Mouse (Mus musculus) forebrain, embryonic 11.5 days (tissue): ENCODE results near the gene Gm14443. TPM values are rescaled to one million over a fixed set of nuclear protein-coding genes. Genes with fewer than 3 reads are reported as not detected.
"Not testable (repeated sequence)": the region's sequence is repeated elsewhere in the genome, so short reads cannot be mapped to it uniquely, and the experiment has no call there.

Source experiments
- ATAC-seq: fragments of 200-750 bp; cut with Nextera tagmentation; replicated peaks from 2 replicates; pipeline ENCODE4 v1.8.0; 2017; ENCODE audit warnings: moderate TSS enrichment; ENCODE audit not compliant: low FRiP score
- DNase-seq: peaks from one replicate; pipeline ENCODE4 v3.0.0-alpha.2; 2017; ENCODE audit warnings: low spot score
- H3K27ac ChIP-seq: fragments of 300-500 bp; sonication (generic); 2 replicates; pipeline ENCODE4 v1.5.1; 2014; ENCODE audit warnings: low read depth, low read length
- H3K27me3 ChIP-seq: fragments of 300-500 bp; sonication (generic); 2 replicates; pipeline ENCODE4 v1.6.1; 2014; ENCODE audit warnings: mild to moderate bottlenecking, low read length, mixed read lengths; ENCODE audit not compliant: control insufficient read depth, insufficient read depth
- H3K36me3 ChIP-seq: fragments of 300-500 bp; sonication (generic); 2 replicates; pipeline ENCODE4 v1.6.1; 2014; ENCODE audit warnings: mild to moderate bottlenecking, low read length, moderate library complexity, mixed read lengths; ENCODE audit not compliant: control insufficient read depth, insufficient read depth
- H3K4me1 ChIP-seq: fragments of 300-500 bp; sonication (generic); replicated peaks from 2 replicates; pipeline ENCODE4 v1.6.1; 2014; ENCODE audit warnings: low read length, mixed read lengths; ENCODE audit not compliant: control insufficient read depth, insufficient read depth
- H3K4me2 ChIP-seq: fragments of 300-500 bp; sonication (generic); 2 replicates; pipeline ENCODE4 v1.6.1; 2014; ENCODE audit warnings: low read depth, mild to moderate bottlenecking, low read length, moderate library complexity, mixed read lengths; ENCODE audit not compliant: severe bottlenecking
- H3K4me3 ChIP-seq: fragments of 300-500 bp; sonication (generic); 2 replicates; pipeline ENCODE4 v1.5.1; 2014; ENCODE audit warnings: low read depth, low read length
- H3K9ac ChIP-seq: fragments of 300-500 bp; sonication (generic); 2 replicates; pipeline ENCODE4 v1.6.1; 2014; ENCODE audit warnings: low read length
- H3K9me3 ChIP-seq: fragments of 300-500 bp; sonication (generic); 2 replicates; pipeline ENCODE4 v1.6.1; 2016; ENCODE audit warnings: low read length, mixed read lengths; ENCODE audit not compliant: control insufficient read depth
- WGBS: fragments of 180-500 bp; shearing (Covaris S2); extraction: QIAGEN DNeasy Blood & Tissue Kit; methylation state at CpG from one replicate; pipeline ENCODE4 v1.1.7; 2014; 5-methylcytosine and 5-hydroxymethylcytosine counted together
- polyA plus RNA-seq: library from polyadenylated mRNA; unstranded; fragments of >200 nt; fragmentation: Nextera tagmentation; extraction: Ambion mirVana; gene quantifications from 2 replicates; pipeline ENCODE4 v1.2.1, GENCODE M21; 2014

Gene Gm14443
- polyA plus RNA-seq, 1 experiment from 2014 or later: 1.3 TPM

DNA sequence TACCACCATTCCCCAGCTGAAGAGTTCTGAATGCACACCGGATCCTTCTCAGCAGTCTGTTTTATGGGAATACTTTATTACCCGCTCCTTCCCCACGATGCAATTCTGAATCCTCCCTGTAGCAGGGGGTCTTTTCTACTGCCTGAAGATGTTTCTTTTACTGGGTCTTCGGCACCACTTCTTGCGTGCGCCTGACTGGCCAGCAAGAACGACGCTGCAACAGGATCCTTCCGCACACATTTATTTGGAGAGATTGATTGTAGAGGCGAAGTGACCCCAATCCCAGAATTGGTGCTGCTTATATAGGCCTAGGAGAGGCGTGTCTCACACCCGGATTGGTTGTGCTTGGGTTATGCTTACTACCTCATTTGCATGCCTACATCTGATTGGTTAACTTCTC is 10.6 kb downstream of the Gm14443 start:
- not testable (repeated sequence) for H3K9me3 ChIP-seq, H3K9ac ChIP-seq, H3K4me1 ChIP-seq, ATAC-seq, DNase-seq, H3K27ac ChIP-seq, H3K4me2 ChIP-seq, H3K36me3 ChIP-seq, H3K27me3 ChIP-seq, H3K4me3 ChIP-seq
- WGBS: 94% methylated on average over 12 of the region's 12 CpGs

- ATAC-seq, H3K9ac ChIP-seq, H3K27me3 ChIP-seq, DNase-seq, H3K4me3 ChIP-seq, H3K27ac ChIP-seq, H3K9me3 ChIP-seq, H3K4me2 ChIP-seq, H3K36me3 ChIP-seq, H3K4me1 ChIP-seq: not testable (repeated sequence)
- WGBS: 93% methylated on average over 4 of the region's 4 CpGs
Measured at GRCm38 (mm10) chr2:175161438-175161837, 14.2 kb downstream of the Gm14443 start.

GRCm38 (mm10) chr2:175158642-175159041 is 17.0 kb downstream of the Gm14443 start:
- Histone ChIP-seq H3K27me3 (no peaks in the 10 kb centered on the region), H3K27ac (no peak overlapping the region), H3K4me1 (no peaks in the 10 kb centered on the region), H3K4me2 (no peak overlapping the region), H3K4me3 (no peak overlapping the region), H3K9ac (no peak overlapping the region), H3K36me3 (no peaks in the 10 kb centered on the region), H3K9me3 (no peaks in the 10 kb centered on the region; the same call in 1 of the 2 replicates)
- DNase-seq (no peak), ATAC-seq (no peak)
- WGBS: 89% methylated on average over 3 of the region's 3 CpGs

DNA sequence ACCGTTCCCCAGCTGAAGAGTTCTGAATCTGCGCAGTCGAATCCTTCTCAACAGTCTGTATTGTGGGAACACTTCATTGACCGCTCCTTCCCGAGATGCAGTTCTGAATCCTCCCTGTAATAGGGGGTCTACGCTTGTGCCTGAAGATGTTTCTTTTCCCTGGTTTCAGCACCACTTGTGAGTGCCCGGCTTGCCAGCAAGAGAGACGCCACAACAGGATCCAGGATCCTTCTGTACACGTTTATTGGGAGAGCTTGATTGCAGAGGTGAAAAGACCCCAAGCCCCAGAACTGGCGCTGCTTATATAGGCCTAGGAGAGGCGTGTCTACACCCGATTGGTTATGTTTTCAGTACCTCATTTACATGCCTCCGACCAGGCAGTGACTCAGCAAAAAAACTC is 19.0 kb downstream of the Gm14443 start:
- no peak overlapping the region for H3K27ac ChIP-seq
- no peaks in the 10 kb centered on the region for H3K36me3 ChIP-seq
- DNase-seq (no peak), ATAC-seq (no peak)
- H3K27me3 ChIP-seq: no peaks in the 10 kb centered on the region
- H3K4me1 ChIP-seq: no peaks in the 10 kb centered on the region
- H3K4me3 ChIP-seq: no peak overlapping the region
- no peak overlapping the region for H3K4me2 ChIP-seq
- H3K9ac ChIP-seq: no peak overlapping the region
- no peaks in the 10 kb centered on the region; the same call in 1 of the 2 replicates for H3K9me3 ChIP-seq
- WGBS: 91% methylated on average over 13 of the region's 13 CpGs

GRCm38 (mm10) chr2:175141993-175142295 is 33.7 kb downstream of the Gm14443 start, which contains the start of gene Gm14399:
Gm14399 (minus strand) TSS chr2:175142012.
- H3K27ac ChIP-seq, H3K4me1 ChIP-seq, H3K9me3 ChIP-seq, ATAC-seq, H3K36me3 ChIP-seq, H3K27me3 ChIP-seq, H3K9ac ChIP-seq, DNase-seq: not testable (repeated sequence)
- Histone ChIP-seq H3K4me3 (peak within 1 kb of the TSS; percentile 35), H3K4me2 (peak within 1 kb of the TSS; percentile 29; the same call in 1 of the 2 replicates)
- WGBS: 11% methylated on average over 1 of the region's 2 CpGs

DNA sequence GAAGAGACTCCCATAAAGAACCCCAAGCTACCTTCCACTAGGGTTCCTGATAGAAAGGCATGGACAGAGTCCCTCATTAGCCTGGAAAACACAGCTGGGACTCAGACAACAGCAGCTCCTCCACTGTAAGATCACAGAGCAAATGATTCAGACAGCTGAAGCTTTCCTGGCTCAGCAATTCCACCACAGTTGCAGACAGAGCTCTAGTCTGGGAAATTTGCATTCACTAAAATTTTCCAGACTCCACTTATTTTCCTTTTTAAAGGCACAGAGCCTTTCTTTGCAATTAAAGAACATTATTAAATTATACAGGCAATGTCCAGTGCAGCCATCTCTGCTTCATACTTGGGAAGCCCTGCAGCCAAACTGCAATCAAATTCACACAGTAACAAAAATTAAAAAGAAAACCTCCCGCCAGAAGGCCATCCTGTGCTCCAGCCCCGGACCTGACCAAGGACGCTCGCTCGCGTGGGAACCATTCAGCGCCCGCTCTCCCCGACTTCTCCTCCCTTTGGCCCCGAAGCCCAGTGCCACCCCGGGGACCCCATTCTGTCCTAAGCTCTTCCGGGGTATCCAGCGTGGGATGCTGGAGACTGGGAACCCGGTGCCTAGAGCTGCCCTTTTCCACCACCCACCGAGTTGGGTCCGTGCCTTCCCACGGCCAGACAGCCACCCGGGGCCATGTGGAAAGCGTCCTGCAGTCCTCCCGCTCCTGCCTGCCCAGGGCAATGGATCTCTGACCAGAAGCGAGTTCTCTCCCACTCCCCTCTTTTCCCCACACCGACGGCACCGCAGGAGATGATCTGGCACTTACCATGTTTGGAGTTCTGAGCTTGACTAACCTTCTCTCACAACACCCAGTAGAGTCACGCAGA is 34.3 kb downstream of the Gm14443 start:
- peak overlapping the region; percentile 29; the same call in 1 of the 2 replicates for H3K4me2 ChIP-seq
- DNase-seq, H3K27me3 ChIP-seq, ATAC-seq, H3K36me3 ChIP-seq, H3K9me3 ChIP-seq, H3K27ac ChIP-seq, H3K9ac ChIP-seq, H3K4me1 ChIP-seq: not testable (repeated sequence)
- H3K4me3 ChIP-seq: peak overlapping the region; percentile 35
- WGBS: 4% methylated on average over 21 of the region's 25 CpGs

DNA sequence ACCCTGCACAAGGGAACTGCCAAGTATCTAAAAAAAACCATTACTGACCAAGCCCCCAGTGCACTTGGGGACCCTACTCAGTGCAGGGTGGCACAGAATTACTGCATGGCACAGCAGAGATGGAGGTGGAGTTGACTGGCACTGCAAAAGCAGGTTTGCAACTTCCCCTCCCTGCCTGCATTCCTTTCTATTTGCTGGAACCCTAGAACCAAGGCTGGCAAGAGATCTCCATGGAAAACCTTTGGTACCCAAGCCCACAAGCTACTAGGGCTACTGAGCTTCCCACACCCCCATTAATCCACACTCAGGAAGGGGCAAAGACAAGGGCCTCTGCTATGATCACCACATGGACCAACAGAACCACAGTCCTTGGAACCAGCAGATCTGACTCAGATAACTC is 35.0 kb downstream of the Gm14443 start:
- not testable (repeated sequence) for H3K9ac ChIP-seq, H3K4me2 ChIP-seq, ATAC-seq, H3K9me3 ChIP-seq, H3K4me1 ChIP-seq, DNase-seq, H3K27ac ChIP-seq, H3K4me3 ChIP-seq, H3K27me3 ChIP-seq, H3K36me3 ChIP-seq
